Mouse (Mus musculus) heart, embryonic 14.5 days (tissue): ENCODE data around the gene 5330417C22Rik. TPM values are rescaled to one million over a fixed set of nuclear protein-coding genes. Genes with fewer than 3 reads are reported as not detected.

Source experiments
- ATAC-seq: fragments of 200-750 bp; cut with Nextera tagmentation; 2 replicates; pipeline ENCODE4 v1.8.0; 2017; ENCODE audit warnings: low read depth, moderate TSS enrichment; ENCODE audit not compliant: insufficient number of reproducible peaks, insufficient read depth, low FRiP score
- H3K27ac ChIP-seq, 2 experiments: fragments of 200-500 bp in 1 of 2; fragments of 300-500 bp in 1 of 2; sonication (generic) in 1 of 2; replicated peaks in 1 of 2; 2 replicates each; pipeline ENCODE4 v1.5.1; 2012 to 2014; ENCODE audit warnings: low read depth in 2 of 2, low read length in 2 of 2, control low read depth in 1 of 2, mild to moderate bottlenecking in 1 of 2, mixed read lengths in 1 of 2; ENCODE audit not compliant: control insufficient read depth in 1 of 2, insufficient read depth in 1 of 2
- H3K27me3 ChIP-seq: fragments of 300-500 bp; sonication (generic); 2 replicates; pipeline ENCODE4 v1.6.1; 2014; ENCODE audit warnings: mild to moderate bottlenecking, low read length, control low read depth; ENCODE audit not compliant: control insufficient read depth, insufficient read depth
- H3K36me3 ChIP-seq: fragments of 300-500 bp; sonication (generic); 2 replicates; pipeline ENCODE4 v1.6.1; 2014; ENCODE audit warnings: mild to moderate bottlenecking, control low read depth, low read length, mixed read lengths; ENCODE audit not compliant: control insufficient read depth, insufficient read depth
- H3K4me1 ChIP-seq, 2 experiments: fragments of 200-500 bp in 1 of 2; fragments of 300-500 bp in 1 of 2; sonication (generic) in 1 of 2; 2 replicates each; pipeline ENCODE4 v1.6.1; 2012 to 2014; ENCODE audit warnings: low read length in 2 of 2, control low read depth in 1 of 2, mixed read lengths in 1 of 2; ENCODE audit not compliant: control insufficient read depth in 2 of 2, insufficient read depth in 2 of 2
- H3K4me2 ChIP-seq: fragments of 300-500 bp; sonication (generic); 2 replicates; pipeline ENCODE4 v1.6.1; 2014; ENCODE audit warnings: mild to moderate bottlenecking, low read length
- H3K4me3 ChIP-seq, 2 experiments: fragments of 200-500 bp in 1 of 2; fragments of 300-500 bp in 1 of 2; sonication (generic) in 1 of 2; 2 replicates each; pipeline ENCODE4 v1.5.1; 2012 to 2014; ENCODE audit warnings: low read length in 2 of 2, mild to moderate bottlenecking in 2 of 2, control low read depth in 1 of 2, low read depth in 1 of 2, moderate library complexity in 1 of 2; ENCODE audit not compliant: control insufficient read depth in 1 of 2, insufficient read depth in 1 of 2
- H3K9ac ChIP-seq: fragments of 300-500 bp; sonication (generic); 2 replicates; pipeline ENCODE4 v1.6.1; 2014; ENCODE audit warnings: mild to moderate bottlenecking, low read length
- H3K9me3 ChIP-seq: fragments of 300-500 bp; sonication (generic); 2 replicates; pipeline ENCODE4 v1.6.1; 2016; ENCODE audit warnings: low read length, control low read depth; ENCODE audit not compliant: control insufficient read depth
- WGBS: fragments of 180-500 bp; shearing (Covaris S2); extraction: QIAGEN DNeasy Blood & Tissue Kit; methylation state at CpG from one replicate; pipeline ENCODE4 v1.1.7; 2014; 5-methylcytosine and 5-hydroxymethylcytosine counted together
- polyA plus RNA-seq: library from polyadenylated mRNA; unstranded; fragments of >200 nt; fragmentation: Nextera tagmentation; extraction: Ambion mirVana; gene quantifications from 2 replicates; pipeline ENCODE4 v1.2.1, GENCODE M21; 2014

The 5330417C22Rik gene
- polyA plus RNA-seq, 1 experiment from 2014 or later, result 0.80 TPM

DNA sequence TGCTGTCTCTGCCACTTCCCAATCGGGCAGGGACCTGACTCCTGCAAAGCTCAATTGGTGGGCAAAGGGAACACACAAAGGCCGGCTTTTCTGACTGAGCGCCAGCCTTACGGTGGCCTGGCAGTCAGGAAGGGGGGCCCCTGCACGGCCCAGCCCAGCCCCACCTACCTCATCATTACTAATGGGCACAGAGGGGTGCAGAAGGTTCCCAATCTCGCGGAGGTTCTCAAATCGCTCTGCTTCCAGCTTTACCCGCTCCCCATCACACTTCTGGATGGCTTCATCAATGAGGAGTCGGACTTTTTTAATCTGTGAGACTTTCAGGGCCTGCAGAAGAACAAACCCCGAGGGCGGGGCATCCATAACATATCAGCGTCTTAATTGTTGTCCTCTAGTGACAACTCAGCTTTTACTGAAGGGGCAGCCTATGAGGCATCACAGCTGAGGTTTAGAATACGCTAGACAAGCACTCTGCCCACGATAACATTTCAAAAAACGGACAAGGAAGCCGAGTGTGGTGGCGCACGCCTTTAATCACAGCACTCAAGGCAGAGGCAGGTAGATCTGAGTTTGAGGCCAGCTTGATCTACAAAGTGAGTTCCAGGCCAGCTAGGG lies 102.3 kb downstream of the 5330417C22Rik start:
- Histone ChIP-seq H3K27me3 (no peaks in the 10 kb centered on the region), H3K36me3 (peaks cover 77% of the 10 kb centered on the region), H3K27ac (peak overlapping the region in 1 of 2 experiments; percentile 24; a peak in 1 of 4 replicates), H3K4me1 (peaks cover 0 to 5% of the 10 kb centered on the region in 2 experiments; a peak in 1 of 4 replicates), H3K9ac (no peak overlapping the region; the same call in 1 of the 2 replicates), H3K4me2 (no peak overlapping the region), H3K4me3 (no peak overlapping the region), H3K9me3 (no peaks in the 10 kb centered on the region)
- 60% methylated on average over 19 of the region's 19 CpGs for WGBS
- ATAC-seq, result no peak

DNA sequence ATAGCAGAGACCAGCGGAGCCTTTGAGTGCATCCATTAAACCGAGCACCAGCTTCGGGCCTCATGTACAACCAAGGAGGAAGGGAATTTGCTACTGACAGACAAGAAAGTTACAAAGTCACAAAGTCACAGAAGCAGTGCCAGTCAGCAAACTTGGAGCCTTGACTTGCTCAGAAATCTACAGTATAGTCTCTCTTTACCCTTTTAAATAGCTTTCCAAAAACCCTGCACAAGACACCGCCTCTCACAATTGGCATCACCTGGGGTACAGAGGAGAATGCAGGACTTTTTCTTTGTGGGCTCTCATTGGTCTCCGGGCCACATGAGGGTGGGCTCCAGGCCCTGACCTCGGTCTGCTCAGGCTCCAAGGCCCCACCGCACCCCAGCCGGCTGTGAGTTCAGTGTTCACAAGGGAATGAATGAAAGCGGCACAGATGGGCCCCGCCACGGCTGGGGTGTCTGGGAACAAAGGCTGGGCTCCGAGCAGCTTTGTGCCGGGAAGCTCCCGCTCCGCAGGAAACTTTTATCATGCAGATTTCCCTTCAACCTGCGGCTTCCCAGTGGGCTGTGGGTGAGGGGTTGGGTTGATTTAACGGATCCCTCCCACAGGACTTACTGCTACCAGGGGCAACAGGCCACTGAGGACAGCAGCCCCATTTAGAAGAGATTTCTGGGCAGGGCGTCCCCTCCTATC lies 103.0 kb downstream of the 5330417C22Rik start:
- Histone ChIP-seq H3K9me3 (no peaks in the 10 kb centered on the region), H3K36me3 (peaks cover 84% of the 10 kb centered on the region), H3K27me3 (no peaks in the 10 kb centered on the region), H3K4me2 (no peak overlapping the region), H3K4me1 (0 out of 4 replicates have a peak, but pooled peaks cover 0 to 5% of the 10 kb centered on the region in 2 experiments), H3K4me3 (no peak overlapping the region), H3K9ac (no peak overlapping the region; the same call in 1 of the 2 replicates), H3K27ac (peak overlapping the region in 1 of 2 experiments; percentile 24; a peak in 2 of 4 replicates)
- WGBS, result 55% methylated on average over 18 of the region's 18 CpGs
- no peak for ATAC-seq

GRCm38 (mm10) chr3:108432542-108433187 lies 103.7 kb downstream of the 5330417C22Rik start:
- no peak overlapping the region for H3K27ac ChIP-seq
- H3K4me3 ChIP-seq, result no peak overlapping the region
- no peak for ATAC-seq
- WGBS, result 88% methylated on average over 13 of the region's 13 CpGs
- no peaks in the 10 kb centered on the region for H3K27me3 ChIP-seq
- no peaks in the 10 kb centered on the region for H3K9me3 ChIP-seq
- H3K4me2 ChIP-seq, result no peak overlapping the region
- no peak overlapping the region for H3K9ac ChIP-seq
- 0 out of 4 replicates have a peak, but pooled peaks cover 0 to 5% of the 10 kb centered on the region in 2 experiments for H3K4me1 ChIP-seq
- peaks cover 91% of the 10 kb centered on the region for H3K36me3 ChIP-seq

GRCm38 (mm10) chr3:108425624-108426018 lies 110.7 kb downstream of the 5330417C22Rik start:
- H3K9ac ChIP-seq, result no peak overlapping the region
- no peaks in the 10 kb centered on the region for H3K9me3 ChIP-seq
- WGBS, result 85% methylated on average over 6 of the region's 6 CpGs
- no peak overlapping the region for H3K4me2 ChIP-seq
- H3K27ac ChIP-seq, result no peak overlapping the region
- no peaks in the 10 kb centered on the region for H3K27me3 ChIP-seq
- H3K4me1 ChIP-seq, result peaks cover 5 to 11% of the 10 kb centered on the region in 2 experiments
- peaks cover 56% of the 10 kb centered on the region for H3K36me3 ChIP-seq
- no peak overlapping the region for H3K4me3 ChIP-seq
- no peak for ATAC-seq

GRCm38 (mm10) chr3:108424944-108425623 lies 111.3 kb downstream of the 5330417C22Rik start:
- Histone ChIP-seq H3K27ac (no peak overlapping the region), H3K4me3 (no peak overlapping the region), H3K36me3 (peaks cover 53% of the 10 kb centered on the region), H3K27me3 (no peaks in the 10 kb centered on the region), H3K4me1 (peaks cover 5 to 11% of the 10 kb centered on the region in 2 experiments), H3K9ac (no peak overlapping the region), H3K9me3 (no peaks in the 10 kb centered on the region), H3K4me2 (no peak overlapping the region)
- WGBS, result 79% methylated on average over 7 of the region's 7 CpGs
- no peak for ATAC-seq

GRCm38 (mm10) chr3:108423844-108424801 lies 112.2 kb downstream of the 5330417C22Rik start:
- Histone ChIP-seq H3K4me2 (peak overlapping the region; percentile 55), H3K27ac (no peak overlapping the region), H3K4me1 (peaks cover 5 to 11% of the 10 kb centered on the region in 2 experiments), H3K4me3 (peak overlapping the region in 1 of 2 experiments; percentile 2; a peak in 1 of 4 replicates), H3K9me3 (no peaks in the 10 kb centered on the region), H3K27me3 (no peaks in the 10 kb centered on the region), H3K9ac (peak overlapping the region; percentile 55; the same call in 1 of the 2 replicates), H3K36me3 (peaks cover 44% of the 10 kb centered on the region)
- WGBS, result 20% methylated on average over 11 of the region's 11 CpGs
- no peak for ATAC-seq
